17 mouse cellular contexts compared by ENCODE assay signal in the genomic region with DNA sequence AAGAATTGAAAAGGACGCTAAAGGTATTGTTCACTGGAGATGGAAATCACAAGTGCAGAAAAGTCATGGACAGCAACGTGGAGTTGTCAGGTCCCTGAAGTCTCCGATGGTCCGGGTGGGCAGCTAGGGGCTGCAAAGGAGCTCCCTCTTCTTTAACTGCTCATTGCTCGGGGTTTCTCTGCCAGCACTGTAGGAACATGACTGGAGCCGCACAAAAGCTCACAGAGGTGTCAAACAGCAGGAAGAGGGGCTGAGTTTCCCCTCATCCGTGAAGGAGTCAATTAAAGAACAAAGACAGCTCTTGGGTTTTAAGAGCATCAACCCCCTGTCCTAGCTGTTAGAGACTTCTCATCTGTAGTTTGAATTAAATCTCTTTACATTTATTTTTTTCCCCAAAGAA. TPM values are rescaled to one million over a fixed set of nuclear protein-coding genes. Genes with fewer than 3 reads are reported as not detected.
DNase-seq lines count a peak whose midpoint lies in the region; ATAC-seq and TF ChIP-seq lines count a peak whose summit lies in the region.
"Had no signal": no experiment of that assay in that cellular context is flagged by ENCODE, and none has a peak within 500 bp of the region (broad histone marks: within the 10 kb centered on the region; RNA-seq: fewer than 3 reads in every experiment).

No protein-coding gene starts in this region.

- H3K9ac ChIP-seq in forebrain, embryonic 14.5 days (ENCODE audit: low read length) = no peak overlapping the region
- H3K9ac ChIP-seq in forebrain, postnatal 0 days = no peak overlapping the region
- H3K9ac ChIP-seq in midbrain, embryonic 11.5 days (ENCODE audit: low read length) = no peak overlapping the region
- H3K9ac ChIP-seq: liver, embryonic 13.5 days had no signal

- no peak for ATAC-seq in forebrain, embryonic 14.5 days
- no peak for ATAC-seq in forebrain, postnatal 0 days
- ATAC-seq in midbrain, embryonic 11.5 days (ENCODE audit: low FRiP score) = peak; percentile 69

- no peak for TF ChIP-seq POLR2A in cerebellum, adult 2 months (IDR thresholded peaks at IDR 0.05; ENCODE audit: borderline replicate concordance, insufficient read depth, low read length)

- H3K27me3 ChIP-seq in forebrain, embryonic 14.5 days (replicated peaks; ENCODE audit: control insufficient read depth, insufficient read depth, low read length) = no peaks in the 10 kb centered on the region
- no peaks in the 10 kb centered on the region for H3K27me3 ChIP-seq in forebrain, postnatal 0 days (ENCODE audit: insufficient read depth, low read length)
- no peaks in the 10 kb centered on the region for H3K27me3 ChIP-seq in hindbrain, embryonic 10.5 days (ENCODE audit: insufficient read depth, poor library complexity, severe bottlenecking)
- no peaks in the 10 kb centered on the region; the same call in 1 of the 2 replicates for H3K27me3 ChIP-seq in midbrain, embryonic 11.5 days (ENCODE audit: control insufficient read depth, insufficient read depth, low read length)
- no peaks in the 10 kb centered on the region for H3K27me3 ChIP-seq in cerebellum, adult 2 months (ENCODE audit: control insufficient read depth, insufficient read depth, low read length)
- H3K27me3 ChIP-seq: liver, embryonic 13.5 days had no signal

- no peak for TF ChIP-seq CTCF in forebrain, postnatal 0 days (IDR thresholded peaks at IDR 0.05; ENCODE audit: low read depth)
- TF ChIP-seq CTCF in cerebellum, adult 2 months (IDR thresholded peaks at IDR 0.05; ENCODE audit: borderline replicate concordance, insufficient read depth, low read depth, low read length) = no peak

- no peak overlapping the region for H3K4me2 ChIP-seq in forebrain, embryonic 14.5 days (ENCODE audit: low read length)
- no peak overlapping the region for H3K4me2 ChIP-seq in forebrain, postnatal 0 days (ENCODE audit: low read depth)
- H3K4me2 ChIP-seq in midbrain, embryonic 11.5 days = no peak overlapping the region
- H3K4me2 ChIP-seq: liver, embryonic 13.5 days had no signal

- no peak overlapping the region for H3K4me3 ChIP-seq in forebrain, embryonic 14.5 days (ENCODE audit: low read depth, low read length)
- H3K4me3 ChIP-seq in forebrain, postnatal 0 days (ENCODE audit: low read depth, low read length) = no peak overlapping the region
- H3K4me3 ChIP-seq in hindbrain, embryonic 10.5 days = peak overlapping the region; percentile 6; the same call in 1 of the 2 replicates
- no peak overlapping the region for H3K4me3 ChIP-seq in midbrain, embryonic 11.5 days (ENCODE audit: low read depth, low read length)
- no peak overlapping the region for H3K4me3 ChIP-seq in cerebellum, adult 2 months (replicated peaks; ENCODE audit: insufficient read depth, low read depth, low read length)
- H3K4me3 ChIP-seq: layer of hippocampus, adult 2 months; liver, embryonic 13.5 days had no signal

- H3K9me3 ChIP-seq in forebrain, embryonic 14.5 days (replicated peaks; ENCODE audit: control insufficient read depth, low read length) = no peaks in the 10 kb centered on the region
- no peaks in the 10 kb centered on the region for H3K9me3 ChIP-seq in forebrain, postnatal 0 days (ENCODE audit: low read length)
- H3K9me3 ChIP-seq in hindbrain, embryonic 10.5 days = no peaks in the 10 kb centered on the region
- no peaks in the 10 kb centered on the region for H3K9me3 ChIP-seq in midbrain, embryonic 11.5 days (ENCODE audit: control insufficient read depth, low read length)
- H3K9me3 ChIP-seq: liver, embryonic 13.5 days had no signal

- DNase-seq in forebrain, embryonic 14.5 days (ENCODE audit: low spot score) = peak; percentile 10
- no peak for DNase-seq in forebrain, postnatal 0 days
- DNase-seq in hindbrain, embryonic 10.5 days (ENCODE audit: low spot score) = peak; percentile 54
- DNase-seq in midbrain, embryonic 11.5 days (ENCODE audit: low spot score, missing footprints) = peak; percentile 88
- DNase-seq in retina, embryonic 14.5 days (ENCODE audit: low spot score) = peak; percentile 32
- no peak for DNase-seq in cerebellum, adult 9-10 months
- no peak for DNase-seq in cerebellum, adult 11-12 months
- no peak for DNase-seq in cerebellum, adult 2 months
- DNase-seq: cerebellum, adult 9-11 months; liver, embryonic 13.5 days; lung, postnatal 10 days had no signal

- H3K4me1 ChIP-seq in forebrain, embryonic 14.5 days (ENCODE audit: control insufficient read depth, insufficient read depth, low read length) = no peaks in the 10 kb centered on the region
- H3K4me1 ChIP-seq in forebrain, postnatal 0 days (ENCODE audit: insufficient read depth) = no peaks in the 10 kb centered on the region
- H3K4me1 ChIP-seq in hindbrain, embryonic 10.5 days (replicated peaks) = peaks cover 12% of the 10 kb centered on the region
- no peaks in the 10 kb centered on the region for H3K4me1 ChIP-seq in midbrain, embryonic 11.5 days (ENCODE audit: control insufficient read depth, insufficient read depth, low read length)
- no peaks in the 10 kb centered on the region for H3K4me1 ChIP-seq in cerebellum, adult 2 months (ENCODE audit: control insufficient read depth, insufficient read depth, low read length)
- H3K4me1 ChIP-seq: liver, embryonic 13.5 days had no signal

- no peak overlapping the region for H3K27ac ChIP-seq in forebrain, embryonic 14.5 days (ENCODE audit: low read depth, low read length)
- no peak overlapping the region for H3K27ac ChIP-seq in forebrain, postnatal 0 days (ENCODE audit: low read depth, low read length)
- peak overlapping the region; percentile 69 for H3K27ac ChIP-seq in hindbrain, embryonic 10.5 days
- no peak overlapping the region for H3K27ac ChIP-seq in midbrain, embryonic 11.5 days (ENCODE audit: low read depth, low read length)
- no peak overlapping the region for H3K27ac ChIP-seq in cerebellum, adult 2 months (ENCODE audit: insufficient read depth, low read length)
- H3K27ac ChIP-seq: layer of hippocampus, adult 2 months; liver, embryonic 13.5 days had no signal

- WGBS in forebrain, embryonic 14.5 days = 2% methylated on average over 7 of the region's 7 CpGs
- 3% methylated on average over 7 of the region's 7 CpGs for WGBS in forebrain, postnatal 0 days
- WGBS in hindbrain, embryonic 10.5 days = 4% methylated on average over 7 of the region's 7 CpGs
- WGBS in midbrain, embryonic 11.5 days = 4% methylated on average over 7 of the region's 7 CpGs
- 10% methylated on average over 7 of the region's 7 CpGs for WGBS in cerebellum, adult 2 months

- H3K36me3 ChIP-seq in forebrain, embryonic 14.5 days (ENCODE audit: control insufficient read depth, insufficient read depth, low read length) = no peaks in the 10 kb centered on the region
- H3K36me3 ChIP-seq in forebrain, postnatal 0 days (ENCODE audit: insufficient read depth) = no peaks in the 10 kb centered on the region
- no peaks in the 10 kb centered on the region for H3K36me3 ChIP-seq in hindbrain, embryonic 10.5 days
- no peaks in the 10 kb centered on the region for H3K36me3 ChIP-seq in midbrain, embryonic 11.5 days (ENCODE audit: control insufficient read depth, insufficient read depth, low read length)
- H3K36me3 ChIP-seq: liver, embryonic 13.5 days had no signal

RNA-seq across cellular contexts. Expression of a gene that starts 44.5 kb away (rescaled TPM):
- 0.23 TPM in 1 of 2 replicates, not detected in the other for polyA plus RNA-seq in forebrain, embryonic 14.5 days (2014; fragmentation: Nextera tagmentation; extraction: Ambion mirVana)
- total RNA-seq in forebrain, postnatal 0 days (2014; rRNA removed) = not detected in 2 replicates
- not detected in 2 replicates for polyA plus RNA-seq in forebrain, postnatal 0 days (2015; fragmentation: Nextera tagmentation; extraction: Ambion mirVana)
- polyA plus RNA-seq in hindbrain, embryonic 10.5 days (2016; fragmentation: Nextera tagmentation; extraction: Ambion mirVana) = 32.9 and 34.7 TPM in 2 replicates
- polyA plus RNA-seq in midbrain, embryonic 11.5 days (2014; fragmentation: Nextera tagmentation; extraction: Ambion mirVana) = 0.97 and 1.4 TPM in 2 replicates
- polyA plus RNA-seq in cerebellum, adult 2 months (2012; rRNA removed) = 0.05 TPM in 1 of 2 replicates, not detected in the other
- total RNA-seq: adrenal gland, adult 18-20 months; granulocyte monocyte progenitor cell, adult 5-6 weeks; layer of hippocampus, adult 2 months; left cerebral cortex, postnatal 14 days had no signal
- polyA plus RNA-seq: heart, embryonic 14.5 days; liver, embryonic 13.5 days; stomach, embryonic 14.5 days had no signal

Comparison
In these comparisons a context has a peak if more than half of its experiments do, and no peak if none do; other contexts are left out.
1. DNase-seq: peak in forebrain, embryonic 14.5 days (single experiment), hindbrain, embryonic 10.5 days (single experiment), midbrain, embryonic 11.5 days (single experiment) and retina, embryonic 14.5 days (single experiment); none in forebrain, postnatal 0 days (single experiment), cerebellum, adult 9-10 months (single experiment), cerebellum, adult 11-12 months (single experiment) and cerebellum, adult 2 months (0 of 2).
2. RNA of a gene that starts 44.5 kb away (polyA plus RNA-seq): 32.9 to 34.7 TPM in hindbrain, embryonic 10.5 days; 0.97 to 1.4 TPM in midbrain, embryonic 11.5 days, 0.05 TPM in cerebellum, adult 2 months, 0.23 TPM in forebrain, embryonic 14.5 days and not detected in forebrain, postnatal 0 days; every median in the first group is over 10 times any median in the second.